Mouse (Mus musculus) liver, embryonic 12.5 days (tissue): Measurements from ENCODE around the gene 4931440F15Rik. TPM values are rescaled to one million over a fixed set of nuclear protein-coding genes. Genes with fewer than 3 reads are reported as not detected.

Experiments used
- polyA plus RNA-seq: library from polyadenylated mRNA; unstranded; fragments of >200 nt; fragmentation: Nextera tagmentation; extraction: Ambion mirVana; gene quantifications from 2 replicates; pipeline ENCODE4 v1.2.1, GENCODE M21; 2016

The 4931440F15Rik gene
- polyA plus RNA-seq, 1 experiment from 2014 or later, result 0.54 TPM

Other genes with a start within 250 kb of the 4931440F15Rik start
- 24.6 and 24.9 TPM in 2 replicates for gene Rtn4, start 132.7 kb downstream of the 4931440F15Rik start, polyA plus RNA-seq
- gene Eml6, start 200.4 kb upstream of the 4931440F15Rik start, polyA plus RNA-seq, result 0.15 and 0.25 TPM in 2 replicates